Mouse (Mus musculus) left cerebral cortex, postnatal 25 days (tissue): ENCODE measurements around the gene Olfr63. TPM values are rescaled to one million over a fixed set of nuclear protein-coding genes. Genes with fewer than 3 reads are reported as not detected.
"Not testable (repeated sequence)": the region's sequence is repeated elsewhere in the genome, so short reads cannot be mapped to it uniquely, and the experiment has no call there.

Experiments used
- DNase-seq, 2 experiments: peaks; one replicate each; pipeline ENCODE4 v3.0.0; 2022; ENCODE audit warnings: low spot score in 2 of 2, mixed read lengths in 1 of 2
- intact Hi-C: fragments of 180-260 bp; cut with DNase I; formaldehyde crosslinking; loops from one replicate; pipeline ENCODE4 v1.15.1; 2025
- total RNA-seq, 2 experiments: library from RNA; stranded (reverse); gene quantifications; 2 replicates each; pipeline ENCODE4 v1.2.3; 2021

Gene Olfr63
- not detected for total RNA-seq

DNA sequence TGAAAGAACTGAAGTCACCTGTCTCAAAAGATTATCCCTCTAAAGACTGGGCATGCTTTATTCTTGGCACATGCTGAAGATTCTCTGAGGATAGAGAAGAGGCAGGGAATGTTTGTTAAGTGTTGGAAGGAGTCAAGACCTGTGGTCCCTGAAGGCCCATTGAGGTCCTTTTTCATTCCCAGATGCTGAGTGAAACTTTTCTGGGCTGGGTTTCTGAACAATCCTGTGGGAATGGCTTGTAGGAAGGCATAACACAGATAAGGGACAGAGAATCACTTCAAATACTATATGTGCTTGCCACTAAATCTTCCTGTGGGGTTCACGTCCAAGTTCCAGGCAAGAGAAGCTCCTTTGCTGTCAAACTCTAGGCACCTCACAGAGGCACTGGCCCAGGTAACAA, at the start of gene Olfr63:
TSS of gene Olfr63 (plus strand) at position 301 of the 400 bp plus-strand sequence.
- DNase-seq: no peak
- intact Hi-C loops: no loop called here

DNA sequence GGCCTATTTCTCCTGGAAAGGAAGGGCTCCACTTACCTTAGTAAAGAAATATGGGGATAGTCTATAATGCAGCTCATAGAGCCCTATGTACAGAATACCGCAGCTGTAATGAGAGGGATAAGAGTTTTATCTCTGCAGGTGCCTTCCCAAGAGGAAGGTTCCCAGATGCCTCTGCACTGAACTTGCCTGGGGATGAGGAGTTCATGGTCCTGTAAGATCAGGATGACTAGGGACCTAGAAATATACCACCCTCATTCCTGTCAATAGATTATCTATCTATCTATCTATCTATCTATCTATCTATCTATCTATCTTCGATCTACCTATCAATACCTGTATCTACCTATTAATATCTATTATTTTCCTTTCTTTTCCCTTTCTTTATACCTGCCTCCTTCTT, 42.9 kb upstream of the Olfr63 start, which contains the start of gene Olfr1564:
TSS of gene Olfr1564 (minus strand) at position 101 of the 400 bp plus-strand sequence.
- intact Hi-C loops: no loop called here

GRCm38 (mm10) chr17:33236646-33237045, 27.8 kb upstream of the Olfr63 start:
- intact Hi-C loops: loop anchor here (10.0 kb wide), 1 partner anchor 68 kb away; no protein-coding TSS in a partner anchor
- not testable (repeated sequence) for DNase-seq

More for the DNA sequence above, 42.9 kb upstream of the Olfr63 start, which contains the start of gene Olfr1564:
- DNase-seq: no peak

DNA sequence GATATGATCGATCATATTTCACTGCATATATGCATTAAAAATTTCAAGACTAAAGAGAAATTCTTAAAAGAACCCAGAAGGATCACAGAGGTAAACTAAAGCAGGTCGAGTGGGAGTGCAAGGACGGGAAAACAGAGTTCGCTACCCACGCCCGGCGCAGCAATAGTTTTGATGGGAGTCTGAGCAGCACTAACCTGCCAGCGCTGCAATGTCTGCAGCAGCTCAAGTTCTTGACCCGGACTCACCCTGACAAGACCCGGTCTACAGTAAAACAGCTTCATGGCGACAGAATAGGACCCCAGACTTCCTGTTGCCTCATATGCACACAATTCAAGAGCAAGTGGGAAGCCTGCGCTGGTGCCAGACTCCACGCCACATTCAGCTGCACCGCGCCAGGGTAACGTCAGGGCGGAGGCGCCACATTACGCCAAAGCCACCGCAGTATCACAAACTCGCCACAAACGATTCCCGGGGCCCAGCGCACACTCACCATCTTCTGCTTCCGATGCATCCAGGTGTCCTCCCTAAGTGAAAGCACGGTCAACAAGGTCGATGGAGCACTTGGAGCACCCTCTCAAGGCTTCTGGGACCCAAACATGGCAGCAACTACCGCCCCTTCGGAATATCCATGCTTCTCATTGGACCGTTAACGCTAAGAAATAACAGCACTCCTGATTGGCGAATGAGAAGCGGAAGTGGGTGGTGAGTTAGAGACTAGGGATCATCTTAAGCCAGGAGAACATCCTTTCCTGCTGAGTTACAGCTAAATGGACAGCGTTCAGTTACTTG, 9.8 kb upstream of the Olfr63 start, which contains the start of gene Zfp955a:
TSS of gene Zfp955a (minus strand) at position 616 of the 789 bp plus-strand sequence.
- intact Hi-C loops, DNase-seq: not testable (repeated sequence)

DNA sequence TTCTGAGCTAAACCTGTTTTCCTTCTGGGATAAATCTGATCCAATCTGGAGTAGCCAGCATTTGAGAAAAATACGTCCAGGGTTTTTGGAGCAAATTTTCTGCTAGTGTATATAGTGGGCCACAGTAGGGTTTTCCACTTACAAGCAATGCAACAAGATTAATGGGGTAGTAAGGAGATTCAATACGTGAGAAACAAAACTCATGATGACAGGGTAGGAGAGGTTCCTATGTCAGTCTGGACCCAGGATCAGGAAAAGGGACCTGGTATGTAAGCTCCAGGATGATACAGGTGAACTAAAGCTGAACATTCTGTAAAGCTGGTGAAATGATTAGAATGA, 9.2 kb upstream of the Olfr63 start:
- DNase-seq, intact Hi-C loops: not testable (repeated sequence)

DNA sequence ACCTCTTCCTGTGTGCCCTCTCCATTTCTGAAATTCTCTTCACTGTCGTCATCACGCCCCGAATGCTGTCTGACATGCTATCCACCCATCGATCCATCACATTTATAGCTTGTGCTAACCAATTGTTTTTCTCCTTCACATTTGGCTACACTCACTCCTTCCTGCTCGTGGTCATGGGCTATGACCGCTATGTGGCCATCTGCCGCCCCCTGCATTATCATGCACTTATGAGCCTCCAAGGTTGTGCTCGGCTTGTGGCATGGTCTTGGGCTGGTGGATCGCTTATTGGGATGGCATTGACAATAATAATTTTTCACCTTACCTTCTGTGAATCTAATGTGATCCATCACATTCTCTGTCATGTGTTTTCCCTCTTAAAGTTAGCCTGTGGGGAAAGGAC, 4.4 kb downstream of the Olfr63 start:
- intact Hi-C loops: no loop called here
- DNase-seq: no peak

GRCm38 (mm10) chr17:33289039-33289875, 24.8 kb downstream of the Olfr63 start, which contains the start of gene Zfp955b:
TSS of gene Zfp955b (plus strand) at chr17:33289544.
- DNase-seq, intact Hi-C loops: not testable (repeated sequence)

GRCm38 (mm10) chr17:33289876-33290149, 25.3 kb downstream of the Olfr63 start:
- DNase-seq, intact Hi-C loops: not testable (repeated sequence)

Other genes starting within 250 kb of the Olfr63 start
- 10 to 100 TPM; 19.0 to 24.6 TPM for gene Zfp763, start 231.3 kb upstream of the Olfr63 start, total RNA-seq
- not detected for gene 4921501E09Rik, start 196.6 kb upstream of the Olfr63 start, total RNA-seq
- gene Zfp563, start 175.4 kb upstream of the Olfr63 start, total RNA-seq: 10 to 100 TPM; 17.5 to 19.5 TPM
- 1 to 10 TPM; 2.8 to 3.0 TPM for gene Morc2b, start 125.0 kb upstream of the Olfr63 start, total RNA-seq
- gene Olfr55, start 96.2 kb upstream of the Olfr63 start, total RNA-seq: not detected
- gene Olfr239, start 73.4 kb upstream of the Olfr63 start, total RNA-seq: not detected
- gene Olfr1564, start 43.0 kb upstream of the Olfr63 start, total RNA-seq: 1 to 10 TPM; 1.0 to 1.3 TPM
- gene Zfp955a, start 9.5 kb upstream of the Olfr63 start, total RNA-seq: 10 to 100 TPM; 13.5 to 14.3 TPM
- 10 to 100 TPM; 29.6 to 34.8 TPM for gene Zfp955b, start 24.9 kb downstream of the Olfr63 start, total RNA-seq
- 10 to 100 TPM; 16.6 to 20.0 TPM for gene Zfp81, start 94.2 kb downstream of the Olfr63 start, total RNA-seq
- gene Zfp101, start 130.0 kb downstream of the Olfr63 start, total RNA-seq: 10 to 100 TPM; 11.2 to 13.2 TPM
- not detected for gene Actl9, start 168.2 kb downstream of the Olfr63 start, total RNA-seq